Mouse (Mus musculus): ENCODE data around the gene Epha5.

Epha5 gene

GRCm38 (mm10) chr5:84298878-84299736 lies 118.1 kb downstream of the Epha5 start:
- no peak for DNase-seq

GRCm38 (mm10) chr5:84289429-84289977 lies 127.7 kb downstream of the Epha5 start:
- no peak for DNase-seq

GRCm38 (mm10) chr5:84281290-84282017 lies 135.7 kb downstream of the Epha5 start:
- no peak for DNase-seq

- DNase-seq: no peak
Observed at GRCm38 (mm10) chr5:84276996-84277395, 140.2 kb downstream of the Epha5 start.

GRCm38 (mm10) chr5:84265407-84265806 lies 151.8 kb downstream of the Epha5 start:
- DNase-seq: no peak

- DNase-seq: no peak
Observed at GRCm38 (mm10) chr5:84263999-84264398, 153.2 kb downstream of the Epha5 start.

GRCm38 (mm10) chr5:84229971-84230370 lies 187.2 kb downstream of the Epha5 start:
- no peak for DNase-seq

- no peak for DNase-seq
Observed at GRCm38 (mm10) chr5:84208609-84209008, 208.6 kb downstream of the Epha5 start.

- no peak for DNase-seq
Observed at GRCm38 (mm10) chr5:84193348-84193747, 223.8 kb downstream of the Epha5 start.

GRCm38 (mm10) chr5:84184189-84184588 lies 233.0 kb downstream of the Epha5 start:
- DNase-seq: no peak

GRCm38 (mm10) chr5:84153095-84153494 lies 264.1 kb downstream of the Epha5 start:
- no peak for DNase-seq

GRCm38 (mm10) chr5:84142138-84142537 lies 275.0 kb downstream of the Epha5 start:
- DNase-seq: no peak

- no peak for DNase-seq
Observed at GRCm38 (mm10) chr5:84095947-84096346, 321.2 kb downstream of the Epha5 start.

- no peak for DNase-seq
Observed at GRCm38 (mm10) chr5:84081321-84081720, 335.9 kb downstream of the Epha5 start.

- no peak for DNase-seq
Observed at GRCm38 (mm10) chr5:84070976-84071375, 346.2 kb downstream of the Epha5 start.

GRCm38 (mm10) chr5:84053880-84054279 lies 363.3 kb downstream of the Epha5 start:
- no peak for DNase-seq

GRCm38 (mm10) chr5:84037250-84037963 lies 379.8 kb downstream of the Epha5 start:
- no peak for DNase-seq

Measured in right cerebral cortex, postnatal 25 days (tissue).